Mouse (Mus musculus) CD8-positive naive resting alpha-beta T cell, adult 57 days (primary cell): ENCODE data around the gene Gadd45gip1. TPM values are rescaled to one million over a fixed set of nuclear protein-coding genes. Genes with fewer than 3 reads are reported as not detected.

Source experiments
- total RNA-seq: library from RNA; stranded (reverse); gene quantifications from one replicate; pipeline ENCODE4 v1.2.4, GENCODE M21; 2023

The Gadd45gip1 gene
- 18.2 TPM for total RNA-seq

GRCm38 (mm10) chr8:84831490-84831889 lies at the start of gene Gadd45gip1:
Gadd45gip1 (plus strand) TSS chr8:84831522.

GRCm38 (mm10) chr8:84799999-84800831 lies 31.1 kb upstream of the Gadd45gip1 start, which contains the start of gene Nfix:
Nfix (minus strand) TSS chr8:84800344.

GRCm38 (mm10) chr8:84822723-84823122 lies 8.6 kb upstream of the Gadd45gip1 start, which contains the start of gene Dand5:
Dand5 (minus strand) TSS chr8:84822823.

GRCm38 (mm10) chr8:84840248-84840999 lies 9.1 kb downstream of the Gadd45gip1 start, which contains the start of gene Rad23a:
Rad23a (minus strand) TSS chr8:84840665.

GRCm38 (mm10) chr8:84846722-84847572 lies 15.6 kb downstream of the Gadd45gip1 start, which contains the start of gene Calr:
Calr (minus strand) TSS chr8:84846934.

GRCm38 (mm10) chr8:84856864-84857441 lies 25.6 kb downstream of the Gadd45gip1 start, which contains the start of gene Farsa:
Farsa (plus strand) TSS chr8:84856989.

GRCm38 (mm10) chr8:84871376-84872308 lies 40.3 kb downstream of the Gadd45gip1 start, which contains the start of gene Syce2:
Syce2 (plus strand) TSS chr8:84872111.

Other genes starting within 250 kb of the Gadd45gip1 start
- 302 TPM for gene Ier2, start 168.7 kb upstream of the Gadd45gip1 start, total RNA-seq
- 172 TPM for gene Trmt1, start 145.2 kb upstream of the Gadd45gip1 start, total RNA-seq
- 43.7 TPM for gene Nacc1, start 143.7 kb upstream of the Gadd45gip1 start, total RNA-seq
- gene Lyl1, start 130.1 kb upstream of the Gadd45gip1 start, total RNA-seq = 5.6 TPM
- gene G430095P16Rik, start 108.5 kb upstream of the Gadd45gip1 start, total RNA-seq = 9.3 TPM
- 5.2 TPM for gene Nfix, start 31.2 kb upstream of the Gadd45gip1 start, total RNA-seq
- gene Dand5, start 8.7 kb upstream of the Gadd45gip1 start, total RNA-seq = 4.1 TPM
- 63.9 TPM for gene Rad23a, start 9.1 kb downstream of the Gadd45gip1 start, total RNA-seq
- gene Calr, start 15.4 kb downstream of the Gadd45gip1 start, total RNA-seq = 412 TPM
- gene Farsa, start 25.5 kb downstream of the Gadd45gip1 start, total RNA-seq = 72.0 TPM
- gene Syce2, start 40.6 kb downstream of the Gadd45gip1 start, total RNA-seq = 2.4 TPM
- gene Gcdh, start 62.4 kb downstream of the Gadd45gip1 start, total RNA-seq = 26.5 TPM
- not detected for gene Klf1, start 70.4 kb downstream of the Gadd45gip1 start, total RNA-seq
- 10.5 TPM for gene Dnase2a, start 77.0 kb downstream of the Gadd45gip1 start, total RNA-seq
- gene Mast1, start 105.8 kb downstream of the Gadd45gip1 start, total RNA-seq = 0.09 TPM
- gene Rtbdn, start 115.5 kb downstream of the Gadd45gip1 start, total RNA-seq = not detected
- gene Gm49661, start 137.9 kb downstream of the Gadd45gip1 start, total RNA-seq = not detected
- 33.6 TPM for gene Prdx2, start 138.1 kb downstream of the Gadd45gip1 start, total RNA-seq
- gene Rnaseh2a, start 138.2 kb downstream of the Gadd45gip1 start, total RNA-seq = 47.9 TPM
- 1,294 TPM for gene Junb, start 147.2 kb downstream of the Gadd45gip1 start, total RNA-seq
- gene Hook2, start 159.1 kb downstream of the Gadd45gip1 start, total RNA-seq = 4.6 TPM
- gene Best2, start 183.0 kb downstream of the Gadd45gip1 start, total RNA-seq = not detected
- 64.1 TPM for gene Asna1, start 193.8 kb downstream of the Gadd45gip1 start, total RNA-seq
- 173 TPM for gene Trir, start 195.3 kb downstream of the Gadd45gip1 start, total RNA-seq
- 75.7 TPM for gene Tnpo2, start 205.4 kb downstream of the Gadd45gip1 start, total RNA-seq
- 7.7 TPM for gene Fbxw9, start 228.5 kb downstream of the Gadd45gip1 start, total RNA-seq
- gene Gm5741, start 236.5 kb downstream of the Gadd45gip1 start, total RNA-seq = not detected
- 88.6 TPM for gene Dhps, start 240.2 kb downstream of the Gadd45gip1 start, total RNA-seq
- gene Wdr83os, start 249.2 kb downstream of the Gadd45gip1 start, total RNA-seq = 52.7 TPM
- 13.4 TPM for gene Wdr83, start 249.8 kb downstream of the Gadd45gip1 start, total RNA-seq